Mouse (Mus musculus) ES-E14 (cell line): Measurements from ENCODE around the gene Il22ra2. TPM values are rescaled to one million over a fixed set of nuclear protein-coding genes. Genes with fewer than 3 reads are reported as not detected.

Source experiments
- DNase-seq: peaks from one replicate; pipeline ENCODE4 v3.0.0-alpha.2; 2013; ENCODE audit warnings: low read depth, low spot score
- H3K27ac ChIP-seq: 2 replicates; pipeline ENCODE4 v1.5.1; 2012; ENCODE audit warnings: low read depth, mild to moderate bottlenecking, low read length, moderate library complexity, mixed read lengths; ENCODE audit not compliant: poor library complexity, insufficient read depth, severe bottlenecking
- H3K36me3 ChIP-seq: 2 replicates; pipeline ENCODE4 v1.6.1; 2012; ENCODE audit warnings: mild to moderate bottlenecking, low read length, moderate library complexity, mixed read lengths; ENCODE audit not compliant: control insufficient read depth, poor library complexity, insufficient read depth, severe bottlenecking
- H3K4me1 ChIP-seq, 2 experiments: fragments of 150-350 bp in 1 of 2; sonication (generic) in 1 of 2; 2 replicates each; pipeline ENCODE4 v1.6.1; 2012; ENCODE audit warnings: low read length in 2 of 2, mild to moderate bottlenecking in 1 of 2, mixed read lengths in 1 of 2; ENCODE audit not compliant: control insufficient read depth in 2 of 2, insufficient read depth in 2 of 2, poor library complexity in 1 of 2
- H3K4me3 ChIP-seq, 2 experiments: fragments of 150-350 bp in 1 of 2; sonication (generic) in 1 of 2; 2 replicates each; pipeline ENCODE4 v1.5.1; 2012; ENCODE audit warnings: low read length in 2 of 2, low read depth in 1 of 2, mild to moderate bottlenecking in 1 of 2, mixed read lengths in 1 of 2; ENCODE audit not compliant: insufficient read depth in 1 of 2, poor library complexity in 1 of 2, severe bottlenecking in 1 of 2
- H3K9ac ChIP-seq: 2 replicates; pipeline ENCODE4 v1.6.1; 2012; ENCODE audit warnings: low read depth, mild to moderate bottlenecking, low read length, mixed read lengths; ENCODE audit not compliant: poor library complexity, insufficient read depth, severe bottlenecking
- H3K9me3 ChIP-seq: fragments of 150-350 bp; sonication (generic); 2 replicates; pipeline ENCODE4 v1.6.1; 2012; ENCODE audit warnings: low read depth, mild to moderate bottlenecking, low read length; ENCODE audit not compliant: control insufficient read depth, insufficient read depth
- CHD2 ChIP-seq: IDR thresholded peaks from 2 replicates; pipeline ENCODE4 v1.6.1; 2014; ENCODE audit warnings: mild to moderate bottlenecking, low read depth, low read length, inconsistent platforms
- HCFC1 ChIP-seq: IDR thresholded peaks from 2 replicates; pipeline ENCODE4 v1.6.1; 2012; ENCODE audit warnings: low read length, inconsistent platforms, borderline replicate concordance; ENCODE audit not compliant: insufficient read depth
- MAFK ChIP-seq: IDR thresholded peaks from 2 replicates; pipeline ENCODE4 v1.6.1; 2014; ENCODE audit warnings: mild to moderate bottlenecking, low read depth, low read length, inconsistent platforms; ENCODE audit not compliant: insufficient read depth
- ZC3H11A ChIP-seq: IDR thresholded peaks from 2 replicates; pipeline ENCODE4 v1.6.1; 2012; ENCODE audit warnings: low read depth, mild to moderate bottlenecking, inconsistent platforms, low read length, borderline replicate concordance
- ZNF384 ChIP-seq: IDR thresholded peaks from 2 replicates; pipeline ENCODE4 v1.6.1; 2012; ENCODE audit warnings: low read depth, low read length, inconsistent platforms
- in situ Hi-C, 2 experiments: fragments of 600-800 bp; cut with MboI; formaldehyde crosslinking; loops; one replicate each; pipeline ENCODE4 v1.15.1; 2025; ENCODE audit warnings: low sequenced_read_pairs in 2 of 2, inconsistent platforms in 1 of 2; ENCODE audit not compliant: unreplicated experiment in 2 of 2
- total RNA-seq: library from RNA; depleted of rRNA; stranded (reverse); fragments of 300-350 nt; gene quantifications from 2 replicates; pipeline ENCODE4 v1.2.3, GENCODE M21; 2012

The Il22ra2 gene
- total RNA-seq, 1 experiment: not detected

DNA sequence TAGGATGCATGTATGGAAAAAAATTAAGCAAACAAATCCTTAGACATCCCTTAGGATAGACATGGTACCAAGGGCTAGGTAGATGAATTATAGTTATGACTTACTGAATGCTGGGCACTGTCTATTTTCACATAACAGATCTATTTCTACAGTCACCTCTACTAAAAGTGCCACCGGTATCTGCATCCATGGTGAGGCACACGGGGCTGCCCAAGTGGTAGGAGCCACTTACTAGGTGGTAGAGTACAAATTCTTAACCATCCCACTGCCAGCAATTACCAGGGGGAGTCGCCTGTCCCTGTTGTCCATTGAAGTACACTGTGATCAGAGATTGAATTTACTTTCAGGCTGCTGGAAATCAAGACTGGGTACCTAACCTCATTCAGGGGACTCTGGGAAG is 28.5 kb upstream of the Il22ra2 start:
- in situ Hi-C loops: no loop called here

DNA sequence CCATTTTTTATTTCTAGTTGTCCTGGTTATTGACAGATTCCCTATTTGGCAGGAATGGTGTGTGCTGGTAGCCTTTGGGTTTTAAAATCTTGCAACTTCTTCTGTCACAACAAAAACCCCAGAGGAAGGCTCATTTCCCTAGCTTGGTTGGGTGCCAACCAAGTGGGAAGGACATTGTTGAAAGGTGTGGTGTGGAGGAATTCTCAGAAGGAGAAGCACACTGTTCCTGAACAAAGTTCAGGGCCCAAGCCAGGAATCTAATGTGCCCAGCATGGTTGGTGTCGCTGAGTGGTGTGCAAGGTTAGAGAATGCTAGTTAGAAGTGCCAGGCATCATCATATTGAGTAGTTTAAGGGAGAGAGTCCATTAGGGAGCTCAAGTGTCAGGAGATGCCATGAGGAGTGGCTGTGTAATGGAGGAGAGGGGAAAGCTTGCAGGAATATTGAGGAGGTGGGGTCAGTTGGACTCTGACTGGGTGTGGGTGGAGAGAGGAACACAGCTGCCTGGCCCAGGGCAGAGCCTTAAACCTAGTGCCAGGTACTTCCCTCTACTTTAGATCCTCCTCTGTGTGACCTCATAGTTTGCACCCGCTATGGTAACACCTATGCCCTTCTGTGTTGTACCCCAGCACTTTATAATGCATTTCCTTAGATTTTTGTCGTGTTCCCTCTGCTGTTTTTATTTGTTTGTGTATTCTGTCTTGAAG is 27.4 kb upstream of the Il22ra2 start:
- in situ Hi-C loops: no loop called here
- TF ChIP-seq ZC3H11A: no peak
- TF ChIP-seq ZNF384: no peak
- no peak for TF ChIP-seq CHD2
- no peak for TF ChIP-seq HCFC1
- TF ChIP-seq MAFK: no peak
- no peaks in the 10 kb centered on the region for H3K9me3 ChIP-seq

More for the DNA sequence above, 28.5 kb upstream of the Il22ra2 start:
- no peaks in the 10 kb centered on the region for H3K36me3 ChIP-seq
- TF ChIP-seq ZC3H11A (no peak), CHD2 (no peak), MAFK (no peak), ZNF384 (no peak), HCFC1 (no peak)
- no peak for DNase-seq
- H3K4me3 ChIP-seq: no peak overlapping the region
- peaks cover 0 to 4% of the 10 kb centered on the region in 2 experiments; a peak in 2 of 4 replicates for H3K4me1 ChIP-seq
- H3K27ac ChIP-seq: no peak overlapping the region
- no peaks in the 10 kb centered on the region for H3K9me3 ChIP-seq
- H3K9ac ChIP-seq: no peak overlapping the region

DNA sequence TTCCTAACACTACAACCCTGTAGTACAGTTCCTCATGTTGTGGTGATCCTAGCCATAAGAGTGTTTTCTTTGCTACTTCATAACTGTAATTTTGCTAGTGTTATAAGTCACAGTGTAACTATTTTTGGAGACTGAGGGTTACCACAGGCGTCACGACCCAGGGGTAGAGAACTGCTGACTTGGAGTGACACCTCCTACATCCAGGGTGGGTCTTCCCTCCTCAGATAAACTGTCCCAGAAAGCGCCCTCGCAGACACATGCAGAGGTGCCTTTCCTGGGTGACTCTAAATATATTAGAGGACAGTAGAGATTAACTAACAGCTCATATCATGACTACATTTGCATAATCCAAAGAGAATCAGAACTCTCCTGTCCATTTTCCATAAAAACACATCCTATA is 24.9 kb upstream of the Il22ra2 start:
- TF ChIP-seq ZC3H11A: no peak
- TF ChIP-seq ZNF384: no peak
- no peak for TF ChIP-seq HCFC1
- Histone ChIP-seq H3K9ac (no peak overlapping the region), H3K4me1 (peaks cover 0 to 5% of the 10 kb centered on the region in 2 experiments; a peak in 2 of 4 replicates), H3K4me3 (no peak overlapping the region), H3K27ac (no peak overlapping the region), H3K36me3 (no peaks in the 10 kb centered on the region; the same call in 1 of the 2 replicates), H3K9me3 (no peaks in the 10 kb centered on the region)
- in situ Hi-C loops: no loop called here
- DNase-seq: no peak

More for the DNA sequence above, 27.4 kb upstream of the Il22ra2 start:
- no peak overlapping the region for H3K4me3 ChIP-seq
- H3K27ac ChIP-seq: no peak overlapping the region
- H3K4me1 ChIP-seq: peaks cover 0 to 6% of the 10 kb centered on the region in 2 experiments; a peak in 2 of 4 replicates
- no peak overlapping the region for H3K9ac ChIP-seq
- no peaks in the 10 kb centered on the region; the same call in 1 of the 2 replicates for H3K36me3 ChIP-seq
- no peak for DNase-seq

DNA sequence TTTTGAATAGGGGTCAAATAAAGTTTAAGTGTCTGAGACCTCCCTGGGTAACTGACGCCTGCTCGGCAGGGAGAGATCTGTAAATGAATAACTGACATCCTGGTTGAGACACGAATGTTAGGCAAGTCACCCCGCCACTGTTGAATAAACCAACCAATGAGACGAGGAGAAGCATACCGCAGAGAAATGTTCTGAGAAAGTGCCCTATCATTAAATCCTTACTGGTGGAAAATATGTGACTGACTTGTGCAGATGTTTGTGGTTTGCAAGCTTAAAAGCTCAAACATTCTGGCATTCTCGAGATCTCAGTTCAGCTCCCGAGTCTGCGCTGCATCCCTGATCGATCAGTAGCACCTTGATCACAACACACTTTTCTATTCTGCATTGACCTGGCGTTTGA is 23.7 kb upstream of the Il22ra2 start:
- no peaks in the 10 kb centered on the region for H3K9me3 ChIP-seq
- peaks cover 0 to 5% of the 10 kb centered on the region in 2 experiments; a peak in 2 of 4 replicates for H3K4me1 ChIP-seq
- H3K27ac ChIP-seq: no peak overlapping the region
- no peaks in the 10 kb centered on the region; the same call in 1 of the 2 replicates for H3K36me3 ChIP-seq
- H3K4me3 ChIP-seq: no peak overlapping the region
- no peak for DNase-seq
- in situ Hi-C loops: no loop called here
- no peak overlapping the region for H3K9ac ChIP-seq
- TF ChIP-seq MAFK: no peak
- no peak for TF ChIP-seq HCFC1
- TF ChIP-seq CHD2: no peak
- TF ChIP-seq ZNF384: no peak
- TF ChIP-seq ZC3H11A: no peak
